Mouse (Mus musculus): ENCODE results near the gene Gm42372.

DNA sequence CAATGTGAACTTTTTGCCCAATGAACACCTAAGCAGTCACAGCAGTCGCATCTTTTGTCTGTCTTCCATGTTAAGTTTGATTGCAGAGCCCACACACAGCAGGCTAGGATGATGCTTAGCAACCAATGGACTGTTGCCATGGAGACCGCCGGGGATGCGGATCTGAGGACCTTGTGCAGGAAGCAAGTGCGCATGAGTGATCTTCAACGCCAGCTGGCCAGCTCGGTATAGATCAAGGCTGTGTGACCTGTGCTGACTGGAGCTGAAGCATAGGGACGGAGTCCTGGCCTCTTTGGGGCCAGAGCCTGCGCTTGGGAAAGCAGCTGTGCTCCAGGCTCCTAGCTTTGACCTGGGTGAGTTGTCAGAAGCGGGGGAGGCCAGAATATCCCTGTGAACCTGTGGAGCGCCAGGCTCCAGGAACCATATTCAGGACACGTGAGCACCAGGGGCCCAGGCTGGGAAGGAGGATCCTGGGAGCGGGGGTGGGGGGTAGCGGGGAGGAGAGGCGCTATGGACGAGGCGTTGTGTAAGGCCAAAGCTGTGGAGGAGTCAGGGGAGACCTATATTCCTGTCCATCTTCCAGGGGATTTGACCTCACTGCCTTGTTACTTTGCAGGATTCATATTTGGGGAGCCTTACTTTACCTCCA lies 23.2 kb upstream of the Gm42372 start, which contains the start of gene Pnmal1:
- TF ChIP-seq CTCF (IDR thresholded peaks at IDR 0.05; ENCODE audit: low read depth, low read length) = no peak
- no peak for TF ChIP-seq POLR2A (IDR thresholded peaks at IDR 0.05; ENCODE audit: extremely low read depth, insufficient read depth, low read length)
